In the genomic region with DNA sequence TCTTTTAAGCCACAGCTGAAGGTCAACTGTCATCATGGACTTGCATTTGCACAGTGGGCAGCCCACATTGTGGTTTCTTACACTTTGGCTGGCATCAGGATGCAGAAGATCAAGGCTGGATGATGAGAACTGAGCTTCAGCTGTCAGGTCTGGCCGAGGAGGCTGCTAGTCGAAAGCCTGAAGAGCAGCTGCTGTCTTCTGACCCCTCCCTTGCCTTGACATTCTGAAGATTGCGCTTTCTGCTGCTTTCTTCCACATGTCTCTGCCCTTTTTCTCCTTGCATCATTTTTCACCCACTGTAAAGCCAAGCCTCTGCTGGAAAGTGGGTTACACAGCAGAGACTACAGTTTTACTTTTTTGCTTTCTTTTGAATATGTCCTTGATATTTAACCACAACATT, we compare ENCODE assay signal across 18 mouse cellular contexts. TPM values are rescaled to one million over a fixed set of nuclear protein-coding genes. Genes with fewer than 3 reads are reported as not detected.
DNase-seq lines count a peak whose midpoint lies in the region; TF ChIP-seq lines count a peak whose summit lies in the region.
"Had no signal": no experiment of that assay in that cellular context is flagged by ENCODE, and none has a peak within 500 bp of the region (broad histone marks: within the 10 kb centered on the region; RNA-seq: fewer than 3 reads in every experiment).

No protein-coding gene starts in this region.

- intact Hi-C loops in left cerebral cortex, adult 2 months (cut with DNase I) = no loop called here
- intact Hi-C loops in left cerebral cortex, postnatal 10 days (cut with DNase I) = no loop called here

- no peak for TF ChIP-seq CTCF in left cerebral cortex, adult 2 months (IDR thresholded peaks at IDR 0.05)

- DNase-seq in left cerebral cortex, adult 2 months (ENCODE audit: extremely low spot score in 1 of 2, low spot score in 2 of 2) = no peak
- no peak for DNase-seq in left cerebral cortex, postnatal 10 days (ENCODE audit: extremely low spot score in 1 of 2, low spot score in 2 of 2)
- DNase-seq in adrenal gland, adult 8-10 months = peak; percentile 28
- DNase-seq in adrenal gland, postnatal 36 days = peak; percentile 41 to 55
- DNase-seq in cerebellum, postnatal 36 days = no peak
- DNase-seq in right cerebral cortex, adult 2 months (ENCODE audit: low spot score in 2 of 2) = no peak
- DNase-seq: cerebellum, adult 11 months; cerebellum, adult 8-10 months; cerebellum, postnatal 14 days; gastrocnemius, adult 2 months; gastrocnemius, postnatal 25 days had no signal

- H3K4me3 ChIP-seq in left cerebral cortex, adult 2 months = no peak overlapping the region
- H3K4me3 ChIP-seq: embryonic facial prominence, embryonic 15.5 days; erythroblast, embryonic 14.5 days; forebrain, embryonic 10.5 days; gastrocnemius, adult 2 months; heart, embryonic 12.5 days; hindbrain, embryonic 10.5 days; hindbrain, embryonic 15.5 days had no signal

- H3K27ac ChIP-seq in left cerebral cortex, adult 2 months = 0 out of 2 replicates have a peak overlapping the region, but pooled peaks have one; percentile 29
- H3K27ac ChIP-seq: embryonic facial prominence, embryonic 15.5 days; forebrain, embryonic 10.5 days; gastrocnemius, adult 2 months; hindbrain, embryonic 10.5 days; hindbrain, embryonic 15.5 days had no signal

RNA-seq across cellular contexts. Expression of gene Pde1a, which starts 59.5 kb away (rescaled TPM):
- total RNA-seq in left cerebral cortex, adult 2 months (2021) = 100 to 1,000 TPM; 142 to 145 TPM
- 100 to 1,000 TPM in 1 of 2 experiments, 10 to 100 TPM in 1; 99.8 to 104 TPM for total RNA-seq in left cerebral cortex, postnatal 10 days (2021)
- total RNA-seq in adrenal gland, adult 8-10 months (2022) = 10 to 100 TPM in 3 of 4 experiments, 1 to 10 TPM in 1; 9.0 to 15.1 (median 12.7) TPM
- total RNA-seq in adrenal gland, postnatal 36 days (2021) = 10 to 100 TPM; 13.0 to 23.8 TPM
- total RNA-seq: granulocyte monocyte progenitor cell, adult 5-6 weeks had no signal

Comparison
In these comparisons a context has a peak if more than half of its experiments do, and no peak if none do; other contexts are left out.
1. DNase-seq: peak in adrenal gland, adult 8-10 months (single experiment) and adrenal gland, postnatal 36 days (2 of 2); none in left cerebral cortex, adult 2 months (0 of 2), left cerebral cortex, postnatal 10 days (0 of 2), cerebellum, postnatal 36 days (0 of 2) and right cerebral cortex, adult 2 months (0 of 2).
2. RNA of gene Pde1a, which starts 59.5 kb away (total RNA-seq): 142 to 145 TPM in left cerebral cortex, adult 2 months and 99.8 to 104 TPM in left cerebral cortex, postnatal 10 days; 13.0 to 23.8 TPM in adrenal gland, postnatal 36 days and 9.0 to 15.1 TPM in adrenal gland, adult 8-10 months; every median in the first group is over 4 times any median in the second.